Mouse (Mus musculus) kidney, adult 9 months (tissue): ENCODE results near the gene Slc26a11.
"Not testable (repeated sequence)": the region's sequence is repeated elsewhere in the genome, so short reads cannot be mapped to it uniquely, and the experiment has no call there.

Experiments used
- DNase-seq: peaks from one replicate; pipeline ENCODE4 v3.0.0; 2022

Slc26a11 gene

GRCm38 (mm10) chr11:119362769-119363533 lies 7.6 kb downstream of the Slc26a11 start:
- no peak for DNase-seq

GRCm38 (mm10) chr11:119363534-119364145 lies 8.3 kb downstream of the Slc26a11 start:
- peak; percentile 73 for DNase-seq

- no peak for DNase-seq
These were observed 20.1 kb downstream of the Slc26a11 start for GRCm38 (mm10) chr11:119375425-119375824.

- no peak for DNase-seq
These were observed 22.0 kb downstream of the Slc26a11 start for GRCm38 (mm10) chr11:119377326-119377725.

- DNase-seq = no peak
These were observed 23.2 kb downstream of the Slc26a11 start for GRCm38 (mm10) chr11:119378551-119378950.

- no peak for DNase-seq
These were observed 26.4 kb downstream of the Slc26a11 start for GRCm38 (mm10) chr11:119381631-119382337.

- no peak for DNase-seq
These were observed 27.0 kb downstream of the Slc26a11 start for GRCm38 (mm10) chr11:119382338-119382850.

- DNase-seq = no peak
These were observed 29.5 kb downstream of the Slc26a11 start for GRCm38 (mm10) chr11:119384904-119385303.

- no peak for DNase-seq
These were observed 30.9 kb downstream of the Slc26a11 start for GRCm38 (mm10) chr11:119386306-119386705.

GRCm38 (mm10) chr11:119387273-119387672 lies 31.9 kb downstream of the Slc26a11 start:
- not testable (repeated sequence) for DNase-seq

GRCm38 (mm10) chr11:119389851-119390270 lies 34.5 kb downstream of the Slc26a11 start:
- DNase-seq = peak; percentile 83

- peak; percentile 80 for DNase-seq
These were observed 35.2 kb downstream of the Slc26a11 start for GRCm38 (mm10) chr11:119390271-119391231.

GRCm38 (mm10) chr11:119391386-119392000 lies 36.1 kb downstream of the Slc26a11 start:
- DNase-seq = no peak

GRCm38 (mm10) chr11:119392001-119392614 lies 36.8 kb downstream of the Slc26a11 start:
- DNase-seq = peak; percentile 90

- peak; percentile 79 for DNase-seq
These were observed 37.6 kb downstream of the Slc26a11 start, which contains the start of gene Rnf213 for GRCm38 (mm10) chr11:119392800-119393482. Gene Rnf213, plus strand, starts transcription at chr11:119393100.

GRCm38 (mm10) chr11:119393483-119393804 lies 38.1 kb downstream of the Slc26a11 start:
- DNase-seq = no peak

GRCm38 (mm10) chr11:119394210-119394609 lies 38.9 kb downstream of the Slc26a11 start:
- no peak for DNase-seq

- no peak for DNase-seq
These were observed 40.0 kb downstream of the Slc26a11 start for GRCm38 (mm10) chr11:119395394-119395793.

- DNase-seq = no peak
These were observed 40.6 kb downstream of the Slc26a11 start for GRCm38 (mm10) chr11:119395931-119396330.

- DNase-seq = no peak
These were observed 41.1 kb downstream of the Slc26a11 start for GRCm38 (mm10) chr11:119396461-119396860.
